Mouse (Mus musculus): ENCODE data around the gene Gpr55. TPM values are rescaled to one million over a fixed set of nuclear protein-coding genes. Genes with fewer than 3 reads are reported as not detected.

Gpr55 gene
- 1 to 10 TPM; 1.9 to 3.1 TPM for total RNA-seq (2023)

DNA sequence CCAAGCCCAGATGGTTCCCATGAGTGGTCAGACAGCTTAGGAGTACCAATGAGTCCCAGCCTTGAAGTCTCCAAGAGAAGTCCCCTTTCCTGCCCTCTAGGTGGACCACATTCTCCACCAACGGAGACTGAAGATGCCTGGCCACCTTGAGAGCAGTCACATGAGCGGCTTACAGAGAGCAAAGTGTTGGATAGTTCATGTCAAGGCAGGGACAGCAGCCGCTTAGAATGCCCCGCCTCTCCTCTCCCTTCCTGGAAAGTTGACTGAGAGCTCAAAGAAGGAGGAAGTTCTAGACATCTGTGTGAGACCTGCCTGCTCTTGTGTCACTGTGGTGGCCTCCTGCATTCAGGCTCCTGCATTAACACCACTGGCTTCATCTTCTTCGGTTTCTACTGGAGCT lies at the start of gene Gpr55:
Gpr55 (minus strand) TSS at position 135 of the 400 bp plus-strand sequence.

DNA sequence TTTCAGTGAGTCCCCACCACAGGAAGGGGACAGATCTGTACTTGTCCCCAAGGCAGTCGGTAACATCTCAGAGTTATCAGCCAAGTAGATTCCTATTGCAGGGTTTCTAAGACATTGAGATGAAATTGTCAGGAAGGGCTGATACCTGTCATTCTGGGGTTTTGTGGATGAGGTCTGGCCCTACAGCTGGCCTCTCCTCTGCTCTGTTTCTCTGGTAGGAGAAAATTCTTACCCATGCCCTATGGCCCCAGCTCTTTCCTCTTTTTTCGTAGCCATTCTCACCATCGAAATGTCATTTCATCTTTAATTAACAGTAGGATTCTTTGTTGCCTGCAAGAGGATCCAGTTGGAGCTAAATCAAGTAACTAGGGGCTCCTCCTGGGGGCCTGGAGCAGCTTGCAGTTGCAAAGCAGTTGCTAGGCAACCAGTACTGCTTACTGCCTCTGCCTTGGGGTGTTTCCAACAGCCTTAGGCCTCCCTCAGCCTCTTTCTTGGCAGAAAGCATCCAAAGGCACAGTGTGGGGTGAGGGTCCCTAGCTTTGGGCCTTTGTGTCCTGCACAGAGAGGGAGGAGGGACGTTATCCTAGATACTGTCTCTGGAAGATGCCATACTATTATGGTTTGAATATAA lies 32.6 kb downstream of the Gpr55 start, which contains the start of gene 4933407L21Rik:
4933407L21Rik (plus strand) TSS at position 427 of the 631 bp plus-strand sequence.

DNA sequence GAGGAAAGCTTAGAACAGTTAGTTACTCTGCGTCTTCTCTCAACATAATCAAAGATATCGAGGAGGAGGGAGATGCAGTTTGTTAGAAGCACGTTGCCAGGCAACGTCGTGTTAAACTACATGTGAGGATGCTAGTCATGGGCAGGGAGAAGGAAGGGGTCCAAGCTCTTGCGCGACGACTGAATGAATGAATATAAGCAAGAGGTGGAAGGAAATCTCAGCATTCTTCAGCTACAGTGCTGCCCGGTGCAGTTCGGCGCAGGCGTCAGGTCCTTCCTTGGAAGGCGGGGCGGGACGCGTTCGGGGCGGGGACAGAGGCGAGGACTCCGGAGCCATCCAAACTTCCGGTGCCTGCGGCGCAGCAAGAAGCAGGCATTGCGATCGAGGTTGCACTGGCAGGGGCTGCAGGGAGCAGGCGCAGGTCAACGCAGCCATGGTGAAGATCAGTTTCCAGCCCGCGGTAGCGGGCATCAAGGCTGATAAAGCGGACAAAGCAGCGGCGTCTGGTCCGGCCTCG lies 66.5 kb downstream of the Gpr55 start, which contains the start of gene Itm2c:
Itm2c (plus strand) TSS at position 51 of the 517 bp plus-strand sequence.

Other genes with a start within 250 kb of the Gpr55 start
- 100 to 1,000 TPM; 144 to 159 TPM for gene A630001G21Rik, start 182.4 kb downstream of the Gpr55 start, total RNA-seq (2023)
- gene Cab39, start 167.6 kb downstream of the Gpr55 start, total RNA-seq (2023), result 100 to 1,000 TPM; 104 to 127 TPM
- gene Itm2c, start 66.7 kb downstream of the Gpr55 start, total RNA-seq (2023), result 10 to 100 TPM; 16.5 to 19.5 TPM
- not detected for gene 4933407L21Rik, start 32.5 kb downstream of the Gpr55 start, total RNA-seq (2023)
- not detected for gene Spata3, start 55.8 kb upstream of the Gpr55 start, total RNA-seq (2023)
- gene 2810459M11Rik, start 84.9 kb upstream of the Gpr55 start, total RNA-seq (2023), result not detected
- gene Psmd1, start 103.4 kb upstream of the Gpr55 start, total RNA-seq (2023), result 10 to 100 TPM; 53.0 to 63.3 TPM
- not detected for gene Htr2b, start 151.0 kb upstream of the Gpr55 start, total RNA-seq (2023)
- not detected for gene Gm21972, start 172.6 kb upstream of the Gpr55 start, total RNA-seq (2023)
- gene Armc9, start 193.8 kb upstream of the Gpr55 start, total RNA-seq (2023), result 1 to 10 TPM; 5.8 to 7.3 TPM